21 mouse cellular contexts compared by ENCODE assay signal in the genomic region with DNA sequence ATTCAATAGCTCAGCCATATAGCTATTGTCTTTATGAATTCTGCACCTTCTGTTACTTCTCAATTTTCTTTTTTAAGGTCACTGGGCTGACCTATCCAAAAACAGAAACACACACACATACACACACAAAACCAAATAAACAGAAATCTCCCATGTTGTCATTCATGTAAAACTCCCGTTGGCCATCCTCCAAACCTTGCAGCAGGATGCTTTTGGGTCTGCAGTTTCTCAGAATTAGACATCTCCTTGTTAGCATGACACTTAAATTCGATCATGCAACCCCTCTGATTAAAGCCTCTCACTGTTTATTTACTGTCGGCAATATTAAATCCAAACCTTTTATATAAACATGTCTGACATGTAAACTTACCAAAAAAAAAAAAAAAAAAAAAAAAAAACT. TPM values are rescaled to one million over a fixed set of nuclear protein-coding genes. Genes with fewer than 3 reads are reported as not detected.
A peak's percentile ranks its signal among the peaks of the same experiment; 100 is the strongest.
DNase-seq lines count a peak whose midpoint lies in the region; ATAC-seq and TF ChIP-seq lines count a peak whose summit lies in the region.
"Had no signal": no experiment of that assay in that cellular context is flagged by ENCODE, and none has a peak within 500 bp of the region (broad histone marks: within the 10 kb centered on the region; RNA-seq: fewer than 3 reads in every experiment).

No protein-coding gene starts in this region.

- H3K27me3 ChIP-seq in intestine, embryonic 14.5 days (replicated peaks; ENCODE audit: control insufficient read depth, insufficient read depth, low read length): no peaks in the 10 kb centered on the region
- H3K27me3 ChIP-seq in intestine, postnatal 0 days (replicated peaks; ENCODE audit: control insufficient read depth, insufficient read depth, low read length): no peaks in the 10 kb centered on the region
- no peaks in the 10 kb centered on the region for H3K27me3 ChIP-seq in neural tube, embryonic 15.5 days (replicated peaks)
- no peaks in the 10 kb centered on the region for H3K27me3 ChIP-seq in stomach, embryonic 15.5 days (replicated peaks)
- H3K27me3 ChIP-seq: liver, embryonic 12.5 days had no signal

- peaks cover 25% of the 10 kb centered on the region for H3K4me1 ChIP-seq in intestine, embryonic 14.5 days (replicated peaks; ENCODE audit: control insufficient read depth, insufficient read depth, low read length)
- H3K4me1 ChIP-seq in intestine, postnatal 0 days (replicated peaks; ENCODE audit: control insufficient read depth, insufficient read depth, low read length): 0 out of 2 replicates have a peak, but pooled peaks cover 3% of the 10 kb centered on the region
- H3K4me1 ChIP-seq in neural tube, embryonic 15.5 days: peaks cover 18% of the 10 kb centered on the region
- H3K4me1 ChIP-seq in stomach, embryonic 15.5 days: peaks cover 16% of the 10 kb centered on the region
- H3K4me1 ChIP-seq: liver, embryonic 12.5 days had no signal

- ATAC-seq in intestine, embryonic 14.5 days (replicated peaks; ENCODE audit: low FRiP score, low TSS enrichment, low read depth): no peak
- no peak for ATAC-seq in intestine, postnatal 0 days
- ATAC-seq in neural tube, embryonic 15.5 days (ENCODE audit: low FRiP score): no peak
- ATAC-seq in stomach, embryonic 15.5 days (ENCODE audit: insufficient read depth, low FRiP score, low read depth): no peak; the same call in 1 of the 2 replicates
- ATAC-seq: forebrain, postnatal 0 days; liver, embryonic 12.5 days; Patski had no signal

- H3K9me3 ChIP-seq in intestine, embryonic 14.5 days (ENCODE audit: control insufficient read depth, low read length): 0 out of 2 replicates have a peak, but pooled peaks cover 3% of the 10 kb centered on the region
- no peaks in the 10 kb centered on the region for H3K9me3 ChIP-seq in intestine, postnatal 0 days (ENCODE audit: control insufficient read depth)
- H3K9me3 ChIP-seq in neural tube, embryonic 15.5 days (replicated peaks): no peaks in the 10 kb centered on the region
- H3K9me3 ChIP-seq in stomach, embryonic 15.5 days: no peaks in the 10 kb centered on the region
- H3K9me3 ChIP-seq: liver, embryonic 12.5 days had no signal

- H3K4me3 ChIP-seq in intestine, embryonic 14.5 days (ENCODE audit: low read depth, low read length): no peak overlapping the region
- no peak overlapping the region for H3K4me3 ChIP-seq in intestine, postnatal 0 days (ENCODE audit: low read depth, low read length)
- H3K4me3 ChIP-seq in neural tube, embryonic 15.5 days (replicated peaks): no peak overlapping the region
- H3K4me3 ChIP-seq in stomach, embryonic 15.5 days (replicated peaks): no peak overlapping the region
- H3K4me3 ChIP-seq in layer of hippocampus, adult 2 months: no peak overlapping the region
- H3K4me3 ChIP-seq: erythroblast, embryonic 14.5 days; heart, adult 2 months; liver, embryonic 12.5 days; midbrain, embryonic 10.5 days had no signal

- H3K36me3 ChIP-seq in intestine, embryonic 14.5 days (ENCODE audit: control insufficient read depth, insufficient read depth, low read length): peaks cover 59% of the 10 kb centered on the region
- H3K36me3 ChIP-seq in intestine, postnatal 0 days (ENCODE audit: control insufficient read depth, insufficient read depth): no peaks in the 10 kb centered on the region
- H3K36me3 ChIP-seq in neural tube, embryonic 15.5 days: peaks cover 55% of the 10 kb centered on the region
- peaks cover 10% of the 10 kb centered on the region; the same call in 1 of the 2 replicates for H3K36me3 ChIP-seq in stomach, embryonic 15.5 days

- TF ChIP-seq CTCF in intestine, postnatal 0 days (IDR thresholded peaks at IDR 0.05; ENCODE audit: low read depth): no peak
- no peak for TF ChIP-seq CTCF in layer of hippocampus, adult 2 months (conservative IDR thresholded peaks at IDR 0.05)

- peak; percentile 50 to 55 for DNase-seq in cerebellum, postnatal 10 days
- DNase-seq in cerebellum, adult 18-20 months: no peak
- DNase-seq in intestine, embryonic 14.5 days (ENCODE audit: low spot score): no peak
- no peak for DNase-seq in neural tube, embryonic 10.5 days (ENCODE audit: extremely low spot score, low spot score)
- no peak for DNase-seq in layer of hippocampus, adult 2 months (ENCODE audit: low spot score in 2 of 2)
- DNase-seq: cerebellum, adult 11 months; heart, adult 2 months; kidney, adult 18-20 months; right cerebral cortex, adult 18-20 months; thymus, postnatal 4 days had no signal

- H3K27ac ChIP-seq in intestine, embryonic 14.5 days (ENCODE audit: low read depth): peak overlapping the region; percentile 77; the same call in 1 of the 2 replicates
- no peak overlapping the region for H3K27ac ChIP-seq in intestine, postnatal 0 days (ENCODE audit: low read depth, low read length)
- peak overlapping the region; percentile 41; the same call in 1 of the 2 replicates for H3K27ac ChIP-seq in neural tube, embryonic 15.5 days (replicated peaks)
- peak overlapping the region; percentile 87 for H3K27ac ChIP-seq in stomach, embryonic 15.5 days
- H3K27ac ChIP-seq in layer of hippocampus, adult 2 months: no peak overlapping the region
- H3K27ac ChIP-seq: heart, adult 2 months; liver, embryonic 12.5 days; midbrain, embryonic 10.5 days had no signal

- 25% methylated on average over 3 of the region's 3 CpGs for WGBS in intestine, embryonic 14.5 days
- 56% methylated on average over 3 of the region's 3 CpGs for WGBS in intestine, postnatal 0 days
- 77% methylated on average over 3 of the region's 3 CpGs for WGBS in neural tube, embryonic 15.5 days
- WGBS in stomach, embryonic 15.5 days: 35% methylated on average over 3 of the region's 3 CpGs

- no peak overlapping the region for H3K9ac ChIP-seq in intestine, embryonic 14.5 days (ENCODE audit: low read length)
- H3K9ac ChIP-seq in intestine, postnatal 0 days (ENCODE audit: low read depth, low read length): no peak overlapping the region
- H3K9ac ChIP-seq in neural tube, embryonic 15.5 days (replicated peaks): no peak overlapping the region
- H3K9ac ChIP-seq in stomach, embryonic 15.5 days: no peak overlapping the region
- H3K9ac ChIP-seq: forebrain, postnatal 0 days; liver, embryonic 12.5 days had no signal

- H3K4me2 ChIP-seq in intestine, embryonic 14.5 days (ENCODE audit: low read length): peak overlapping the region; percentile 13; the same call in 1 of the 2 replicates
- H3K4me2 ChIP-seq in intestine, postnatal 0 days (replicated peaks; ENCODE audit: low read depth): no peak overlapping the region
- no peak overlapping the region for H3K4me2 ChIP-seq in neural tube, embryonic 15.5 days
- no peak overlapping the region; the same call in 1 of the 2 replicates for H3K4me2 ChIP-seq in stomach, embryonic 15.5 days
- H3K4me2 ChIP-seq: liver, embryonic 12.5 days had no signal

RNA-seq across cellular contexts. Expression of a gene that starts 3.4 kb away (rescaled TPM):
- 1.9 TPM in 2 replicates for polyA plus RNA-seq in intestine, embryonic 14.5 days (2014; fragmentation: Nextera tagmentation; extraction: Ambion mirVana)
- 0.08 and 0.17 TPM in 2 replicates for polyA plus RNA-seq in intestine, postnatal 0 days (2015; fragmentation: Nextera tagmentation; extraction: Ambion mirVana)
- 1.7 and 2.6 TPM in 2 replicates for polyA plus RNA-seq in neural tube, embryonic 15.5 days (2015; fragmentation: Nextera tagmentation; extraction: Ambion mirVana)
- 1.7 and 2.4 TPM in 2 replicates for polyA plus RNA-seq in stomach, embryonic 15.5 days (2015; fragmentation: Nextera tagmentation; extraction: Ambion mirVana)
- under 1 TPM; 0.10 to 0.15 TPM for total RNA-seq in layer of hippocampus, adult 2 months (2021)
- total RNA-seq: gastrocnemius, adult 8-10 months; heart, adult 2 months had no signal
- polyA plus RNA-seq: large intestine, adult 2 months; Patski; testis, adult 2 months had no signal

Comparison
In these comparisons a context has a peak if more than half of its experiments do, and no peak if none do; other contexts are left out.
1. DNase-seq: peak in cerebellum, postnatal 10 days (2 of 2); none in cerebellum, adult 18-20 months (0 of 2), intestine, embryonic 14.5 days (single experiment), neural tube, embryonic 10.5 days (single experiment) and layer of hippocampus, adult 2 months (0 of 2).
2. H3K27ac ChIP-seq: peak in intestine, embryonic 14.5 days (single experiment), neural tube, embryonic 15.5 days (single experiment) and stomach, embryonic 15.5 days (single experiment); none in intestine, postnatal 0 days (single experiment) and layer of hippocampus, adult 2 months (single experiment).